Mouse (Mus musculus) testis, adult 2 months (tissue): ENCODE measurements around the gene Slc22a30.

Experiments
- CTCF ChIP-seq: fragments of 200-500 bp; IDR thresholded peaks from 2 replicates; pipeline ENCODE4 v1.5.1; 2012; ENCODE audit warnings: low read depth, mild to moderate bottlenecking, inconsistent platforms, low read length, moderate library complexity; ENCODE audit not compliant: control insufficient read depth, insufficient read depth, insufficient replicate concordance
- POLR2A ChIP-seq: fragments of 200-500 bp; IDR thresholded peaks from 2 replicates; pipeline ENCODE4 v1.6.1; 2012; ENCODE audit warnings: low read depth, mild to moderate bottlenecking, inconsistent platforms, low read length, moderate library complexity; ENCODE audit not compliant: control insufficient read depth

- TF ChIP-seq POLR2A (no peak), CTCF (no peak)
These were observed 26.2 kb upstream of the Slc22a30 start for GRCm38 (mm10) chr19:8431051-8431662.
